Mouse (Mus musculus): Measurements from ENCODE around the gene Mad1l1. TPM values are rescaled to one million over a fixed set of nuclear protein-coding genes. Genes with fewer than 3 reads are reported as not detected.

Gene Mad1l1
- polyA plus RNA-seq, 1 experiment = 302 TPM

GRCm38 (mm10) chr5:140055431-140055830, 265.9 kb downstream of the Mad1l1 start:
- 74% methylated on average over 3 of the region's 3 CpGs for WGBS
- H3K4me1 ChIP-seq (ENCODE audit: control insufficient read depth, insufficient read depth, low read length) = peaks cover 53% of the 10 kb centered on the region
- no peak overlapping the region for H3K4me3 ChIP-seq (ENCODE audit: insufficient read depth, low read depth, low read length)
- TF ChIP-seq POLR2A (IDR thresholded peaks at IDR 0.05; ENCODE audit: insufficient read depth, low read depth, low read length) (no peak), CTCF (IDR thresholded peaks at IDR 0.05; ENCODE audit: insufficient read depth, low read depth, low read length) (no peak)
- no peak overlapping the region for H3K27ac ChIP-seq (ENCODE audit: insufficient read depth, low read depth, low read length)

GRCm38 (mm10) chr5:140053626-140054025, 267.7 kb downstream of the Mad1l1 start:
- TF ChIP-seq POLR2A (IDR thresholded peaks at IDR 0.05; ENCODE audit: insufficient read depth, low read depth, low read length) = no peak
- no peak for TF ChIP-seq CTCF (IDR thresholded peaks at IDR 0.05; ENCODE audit: insufficient read depth, low read depth, low read length)
- WGBS = 55% methylated on average over 3 of the region's 3 CpGs
- H3K4me3 ChIP-seq (ENCODE audit: insufficient read depth, low read depth, low read length) = no peak overlapping the region
- H3K4me1 ChIP-seq (ENCODE audit: control insufficient read depth, insufficient read depth, low read length) = peaks cover 49% of the 10 kb centered on the region
- H3K27ac ChIP-seq (ENCODE audit: insufficient read depth, low read depth, low read length) = peak overlapping the region; percentile 49; the same call in 1 of the 2 replicates

GRCm38 (mm10) chr5:140052405-140052804, 268.9 kb downstream of the Mad1l1 start:
- Histone ChIP-seq H3K27ac (ENCODE audit: insufficient read depth, low read depth, low read length) (no peak overlapping the region), H3K4me1 (ENCODE audit: control insufficient read depth, insufficient read depth, low read length) (peaks cover 44% of the 10 kb centered on the region), H3K4me3 (ENCODE audit: insufficient read depth, low read depth, low read length) (no peak overlapping the region)
- TF ChIP-seq POLR2A (IDR thresholded peaks at IDR 0.05; ENCODE audit: insufficient read depth, low read depth, low read length) (no peak), CTCF (IDR thresholded peaks at IDR 0.05; ENCODE audit: insufficient read depth, low read depth, low read length) (no peak)
- WGBS = 95% methylated on average over 3 of the region's 3 CpGs

GRCm38 (mm10) chr5:140045453-140045852, 275.9 kb downstream of the Mad1l1 start:
- no peak overlapping the region for H3K4me3 ChIP-seq (ENCODE audit: insufficient read depth, low read depth, low read length)
- WGBS = 93% methylated on average over 2 of the region's 2 CpGs
- H3K27ac ChIP-seq (ENCODE audit: insufficient read depth, low read depth, low read length) = no peak overlapping the region
- peaks cover 30% of the 10 kb centered on the region for H3K4me1 ChIP-seq (ENCODE audit: control insufficient read depth, insufficient read depth, low read length)
- TF ChIP-seq POLR2A (IDR thresholded peaks at IDR 0.05; ENCODE audit: insufficient read depth, low read depth, low read length) = no peak
- no peak for TF ChIP-seq CTCF (IDR thresholded peaks at IDR 0.05; ENCODE audit: insufficient read depth, low read depth, low read length)

- WGBS = 63% methylated on average over 1 of the region's 1 CpGs
- Histone ChIP-seq H3K4me3 (ENCODE audit: insufficient read depth, low read depth, low read length) (no peak overlapping the region), H3K4me1 (ENCODE audit: control insufficient read depth, insufficient read depth, low read length) (peaks cover 30% of the 10 kb centered on the region), H3K27ac (ENCODE audit: insufficient read depth, low read depth, low read length) (no peak overlapping the region)
- TF ChIP-seq POLR2A (IDR thresholded peaks at IDR 0.05; ENCODE audit: insufficient read depth, low read depth, low read length) (no peak), CTCF (IDR thresholded peaks at IDR 0.05; ENCODE audit: insufficient read depth, low read depth, low read length) (no peak)
Measured at GRCm38 (mm10) chr5:140043002-140043401, 278.4 kb downstream of the Mad1l1 start.

- Histone ChIP-seq H3K27ac (ENCODE audit: insufficient read depth, low read depth, low read length) (no peak overlapping the region), H3K4me1 (ENCODE audit: control insufficient read depth, insufficient read depth, low read length) (peaks cover 28% of the 10 kb centered on the region), H3K4me3 (ENCODE audit: insufficient read depth, low read depth, low read length) (no peak overlapping the region)
- 92% methylated on average over 3 of the region's 3 CpGs for WGBS
- no peak for TF ChIP-seq CTCF (IDR thresholded peaks at IDR 0.05; ENCODE audit: insufficient read depth, low read depth, low read length)
- no peak for TF ChIP-seq POLR2A (IDR thresholded peaks at IDR 0.05; ENCODE audit: insufficient read depth, low read depth, low read length)
Measured at GRCm38 (mm10) chr5:140042002-140042611, 279.2 kb downstream of the Mad1l1 start.

GRCm38 (mm10) chr5:140041055-140041454, 280.3 kb downstream of the Mad1l1 start:
- H3K27ac ChIP-seq (ENCODE audit: insufficient read depth, low read depth, low read length) = no peak overlapping the region
- H3K4me1 ChIP-seq (ENCODE audit: control insufficient read depth, insufficient read depth, low read length) = peaks cover 28% of the 10 kb centered on the region
- H3K4me3 ChIP-seq (ENCODE audit: insufficient read depth, low read depth, low read length) = no peak overlapping the region
- WGBS = 79% methylated on average over 3 of the region's 3 CpGs
- no peak for TF ChIP-seq CTCF (IDR thresholded peaks at IDR 0.05; ENCODE audit: insufficient read depth, low read depth, low read length)
- no peak for TF ChIP-seq POLR2A (IDR thresholded peaks at IDR 0.05; ENCODE audit: insufficient read depth, low read depth, low read length)

GRCm38 (mm10) chr5:140037587-140038233, 283.6 kb downstream of the Mad1l1 start:
- Histone ChIP-seq H3K4me3 (ENCODE audit: insufficient read depth, low read depth, low read length) (no peak overlapping the region), H3K4me1 (ENCODE audit: control insufficient read depth, insufficient read depth, low read length) (peaks cover 20% of the 10 kb centered on the region), H3K27ac (ENCODE audit: insufficient read depth, low read depth, low read length) (no peak overlapping the region)
- TF ChIP-seq POLR2A (IDR thresholded peaks at IDR 0.05; ENCODE audit: insufficient read depth, low read depth, low read length) (no peak), CTCF (IDR thresholded peaks at IDR 0.05; ENCODE audit: insufficient read depth, low read depth, low read length) (no peak)
- WGBS = 88% methylated on average over 6 of the region's 6 CpGs

GRCm38 (mm10) chr5:140035641-140036040, 285.7 kb downstream of the Mad1l1 start:
- H3K4me3 ChIP-seq (ENCODE audit: insufficient read depth, low read depth, low read length) = no peak overlapping the region
- no peak overlapping the region for H3K27ac ChIP-seq (ENCODE audit: insufficient read depth, low read depth, low read length)
- peaks cover 4% of the 10 kb centered on the region; the same call in 1 of the 2 replicates for H3K4me1 ChIP-seq (ENCODE audit: control insufficient read depth, insufficient read depth, low read length)
- whole genome bisulfite sequencing = 96% methylated on average over 3 of the region's 3 CpGs
- TF ChIP-seq POLR2A (IDR thresholded peaks at IDR 0.05; ENCODE audit: insufficient read depth, low read depth, low read length) = no peak
- no peak for TF ChIP-seq CTCF (IDR thresholded peaks at IDR 0.05; ENCODE audit: insufficient read depth, low read depth, low read length)
